Mouse (Mus musculus) testis, adult 2 months (tissue): ENCODE data around the gene Rpl11.
"Not testable (repeated sequence)": the region's sequence is repeated elsewhere in the genome, so short reads cannot be mapped to it uniquely, and the experiment has no call there.

Experiments used
- CTCF ChIP-seq: fragments of 200-500 bp; IDR thresholded peaks from 2 replicates; pipeline ENCODE4 v1.5.1; 2012; ENCODE audit warnings: low read depth, mild to moderate bottlenecking, inconsistent platforms, low read length, moderate library complexity; ENCODE audit not compliant: control insufficient read depth, insufficient read depth, insufficient replicate concordance
- POLR2A ChIP-seq: fragments of 200-500 bp; IDR thresholded peaks from 2 replicates; pipeline ENCODE4 v1.6.1; 2012; ENCODE audit warnings: low read depth, mild to moderate bottlenecking, inconsistent platforms, low read length, moderate library complexity; ENCODE audit not compliant: control insufficient read depth

GRCm38 (mm10) chr4:136059800-136060488 is 6.7 kb upstream of the Rpl11 start:
- not testable (repeated sequence) for TF ChIP-seq CTCF, POLR2A
